Mouse (Mus musculus) bone marrow macrophage, adult 2 months (primary cell): ENCODE measurements around the gene Fam209.

ENCODE experiments used
- CTCF ChIP-seq: IDR thresholded peaks from 2 replicates; pipeline ENCODE4 v1.5.1; 2012; ENCODE audit warnings: low read depth, mild to moderate bottlenecking, low read length, moderate library complexity
- POLR2A ChIP-seq: IDR thresholded peaks from 2 replicates; pipeline ENCODE4 v1.6.1; 2012; ENCODE audit warnings: mild to moderate bottlenecking, low read depth, low read length, borderline replicate concordance

DNA sequence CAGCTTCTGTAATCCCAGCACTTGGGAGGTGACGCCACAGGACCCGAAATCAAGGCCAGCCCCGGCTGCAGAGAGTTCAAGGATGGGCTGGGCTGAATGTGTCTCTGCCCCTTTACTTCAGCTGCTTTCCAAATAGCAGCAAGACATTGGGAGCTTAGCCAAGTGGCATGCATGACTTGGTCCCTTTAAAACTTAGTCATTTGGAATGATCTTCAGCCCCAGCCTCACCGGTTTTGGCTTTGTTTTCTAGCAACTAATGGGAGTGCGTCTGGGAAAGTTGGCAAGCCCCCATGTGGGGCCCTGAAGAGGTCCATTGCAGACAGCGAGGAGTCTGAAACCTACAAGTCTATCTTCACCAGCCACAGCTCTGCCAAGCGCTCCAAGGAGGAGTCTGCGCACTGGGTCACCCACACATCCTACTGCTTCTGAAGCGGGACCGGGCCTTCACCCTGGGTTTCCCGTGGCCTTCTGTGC lies 3.9 kb upstream of the Fam209 start:
- TF ChIP-seq POLR2A (no peak), CTCF (no peak)
